Mouse (Mus musculus) cortical plate, adult 2 months (tissue): Measurements from ENCODE around the gene Ttc39d.

Experiments
- CTCF ChIP-seq: fragments of 200-500 bp; IDR thresholded peaks from 2 replicates; pipeline ENCODE4 v1.5.1; 2011; ENCODE audit warnings: mild to moderate bottlenecking, control low read depth, low read length; ENCODE audit not compliant: insufficient read depth; ENCODE audit errors: extremely low read depth
- POLR2A ChIP-seq: fragments of 200-500 bp; IDR thresholded peaks from 2 replicates; pipeline ENCODE4 v1.6.1; 2011; ENCODE audit warnings: mild to moderate bottlenecking, low read length, control low read depth; ENCODE audit not compliant: insufficient read depth; ENCODE audit errors: extremely low read depth

- TF ChIP-seq CTCF, result no peak
- TF ChIP-seq POLR2A, result no peak
Observed at GRCm38 (mm10) chr17:80183615-80184014, 23.6 kb upstream of the Ttc39d start.
